Mouse (Mus musculus) midbrain, embryonic 12.5 days (tissue): ENCODE results near the gene Txnrd3. TPM values are rescaled to one million over a fixed set of nuclear protein-coding genes. Genes with fewer than 3 reads are reported as not detected.

Experiments used
- ATAC-seq: fragments of 200-750 bp; cut with Nextera tagmentation; 2 replicates; pipeline ENCODE4 v1.8.0; 2017; ENCODE audit warnings: low read depth, moderate TSS enrichment, moderate library complexity; ENCODE audit not compliant: low FRiP score
- H3K27ac ChIP-seq: fragments of 300-500 bp; sonication (generic); replicated peaks from 2 replicates; pipeline ENCODE4 v1.5.1; 2016; ENCODE audit warnings: mild to moderate bottlenecking
- H3K27me3 ChIP-seq: fragments of 300-500 bp; sonication (generic); 2 replicates; pipeline ENCODE4 v1.6.1; 2016; ENCODE audit warnings: mild to moderate bottlenecking
- H3K36me3 ChIP-seq: fragments of 300-500 bp; sonication (generic); 2 replicates; pipeline ENCODE4 v1.6.1; 2016
- H3K4me1 ChIP-seq: fragments of 300-500 bp; sonication (generic); 2 replicates; pipeline ENCODE4 v1.6.1; 2016
- H3K4me2 ChIP-seq: fragments of 300-500 bp; sonication (generic); replicated peaks from 2 replicates; pipeline ENCODE4 v1.6.1; 2016; ENCODE audit warnings: mild to moderate bottlenecking, moderate library complexity
- H3K4me3 ChIP-seq: fragments of 300-500 bp; sonication (generic); 2 replicates; pipeline ENCODE4 v1.5.1; 2016; ENCODE audit warnings: mild to moderate bottlenecking
- H3K9ac ChIP-seq: fragments of 300-500 bp; sonication (generic); replicated peaks from 2 replicates; pipeline ENCODE4 v1.6.1; 2016; ENCODE audit warnings: mild to moderate bottlenecking, moderate library complexity
- H3K9me3 ChIP-seq: fragments of 300-500 bp; sonication (generic); 2 replicates; pipeline ENCODE4 v1.6.1; 2016; ENCODE audit warnings: mild to moderate bottlenecking
- WGBS: fragments of 180-500 bp; shearing (Covaris S2); methylation state at CpG from one replicate; pipeline ENCODE4 v1.1.7; 2016; 5-methylcytosine and 5-hydroxymethylcytosine counted together
- polyA plus RNA-seq: library from polyadenylated mRNA; unstranded; fragments of >200 nt; fragmentation: Nextera tagmentation; extraction: Ambion mirVana; gene quantifications from 2 replicates; pipeline ENCODE4 v1.2.1, GENCODE M21; 2016

Gene Txnrd3
- 14.1 and 14.3 TPM in 2 replicates for polyA plus RNA-seq

- ATAC-seq = peak; percentile 81
- peak within 1 kb of the TSS; percentile 67 for H3K9ac ChIP-seq
Observed at GRCm38 (mm10) chr6:89643798-89644270, at the start of gene Txnrd3. Gene Txnrd3, plus strand, starts transcription at chr6:89643988.

GRCm38 (mm10) chr6:89595018-89595776 is 48.6 kb upstream of the Txnrd3 start, which contains the start of gene Chchd6:
Gene Chchd6, minus strand, starts transcription at chr6:89595652.
- Histone ChIP-seq H3K9ac (peak within 1 kb of the TSS; percentile 79), H3K27ac (no peak within 1 kb of the TSS; the same call in 1 of the 2 replicates), H3K4me1 (peaks cover 7% of the 10 kb centered on the region; the same call in 1 of the 2 replicates), H3K4me3 (peak within 1 kb of the TSS; percentile 74), H3K36me3 (no peaks in the 10 kb centered on the region), H3K27me3 (no peaks in the 10 kb centered on the region), H3K4me2 (peak within 1 kb of the TSS; percentile 57), H3K9me3 (no peaks in the 10 kb centered on the region)
- under 1% methylated on average over 56 of the region's 56 CpGs for WGBS
- ATAC-seq = peak; percentile 100

More at GRCm38 (mm10) chr6:89643798-89644270, at the start of gene Txnrd3:
- Histone ChIP-seq H3K27me3 (no peaks in the 10 kb centered on the region), H3K36me3 (no peaks in the 10 kb centered on the region), H3K4me3 (peak within 1 kb of the TSS; percentile 71), H3K4me2 (peak within 1 kb of the TSS; percentile 86), H3K27ac (peak within 1 kb of the TSS; percentile 86), H3K4me1 (peaks cover 2% of the 10 kb centered on the region; the same call in 1 of the 2 replicates), H3K9me3 (no peaks in the 10 kb centered on the region)
- WGBS = under 1% methylated on average over 45 of the region's 51 CpGs

GRCm38 (mm10) chr6:89595777-89596146 is 48.0 kb upstream of the Txnrd3 start:
- 28% methylated on average over 5 of the region's 5 CpGs for WGBS
- Histone ChIP-seq H3K9ac (no peak overlapping the region), H3K27me3 (no peaks in the 10 kb centered on the region), H3K4me1 (peaks cover 7% of the 10 kb centered on the region; the same call in 1 of the 2 replicates), H3K4me3 (no peak overlapping the region), H3K4me2 (peak overlapping the region; percentile 57), H3K9me3 (no peaks in the 10 kb centered on the region), H3K27ac (no peak overlapping the region), H3K36me3 (no peaks in the 10 kb centered on the region)
- ATAC-seq = peak; percentile 39; the same call in 1 of the 2 replicates

GRCm38 (mm10) chr6:89596510-89596909 is 47.3 kb upstream of the Txnrd3 start:
- peaks cover 7% of the 10 kb centered on the region; the same call in 1 of the 2 replicates for H3K4me1 ChIP-seq
- H3K4me2 ChIP-seq = no peak overlapping the region
- no peaks in the 10 kb centered on the region for H3K36me3 ChIP-seq
- no peak overlapping the region for H3K9ac ChIP-seq
- no peaks in the 10 kb centered on the region for H3K9me3 ChIP-seq
- 94% methylated on average over 1 of the region's 1 CpGs for WGBS
- H3K27me3 ChIP-seq = no peaks in the 10 kb centered on the region
- no peak overlapping the region for H3K27ac ChIP-seq
- no peak overlapping the region for H3K4me3 ChIP-seq
- ATAC-seq = no peak

GRCm38 (mm10) chr6:89606096-89606495 is 37.7 kb upstream of the Txnrd3 start:
- no peak overlapping the region for H3K4me2 ChIP-seq
- H3K36me3 ChIP-seq = no peaks in the 10 kb centered on the region
- no peaks in the 10 kb centered on the region for H3K4me1 ChIP-seq
- no peak overlapping the region for H3K4me3 ChIP-seq
- WGBS = 60% methylated on average over 3 of the region's 3 CpGs
- no peak overlapping the region for H3K9ac ChIP-seq
- no peaks in the 10 kb centered on the region for H3K9me3 ChIP-seq
- H3K27me3 ChIP-seq = no peaks in the 10 kb centered on the region
- ATAC-seq = no peak
- H3K27ac ChIP-seq = no peak overlapping the region

GRCm38 (mm10) chr6:89607999-89608398 is 35.8 kb upstream of the Txnrd3 start:
- Histone ChIP-seq H3K36me3 (no peaks in the 10 kb centered on the region), H3K4me3 (no peak overlapping the region), H3K9ac (no peak overlapping the region), H3K9me3 (no peaks in the 10 kb centered on the region), H3K4me1 (peaks cover 3% of the 10 kb centered on the region; the same call in 1 of the 2 replicates), H3K4me2 (no peak overlapping the region), H3K27me3 (no peaks in the 10 kb centered on the region), H3K27ac (no peak overlapping the region)
- no peak for ATAC-seq
- 62% methylated on average over 4 of the region's 4 CpGs for WGBS

GRCm38 (mm10) chr6:89613336-89614106 is 30.3 kb upstream of the Txnrd3 start:
- H3K9ac ChIP-seq = no peak overlapping the region
- no peak overlapping the region for H3K4me2 ChIP-seq
- 0 out of 2 replicates have a peak, but pooled peaks cover 3% of the 10 kb centered on the region for H3K27me3 ChIP-seq
- H3K4me1 ChIP-seq = peaks cover 31% of the 10 kb centered on the region
- ATAC-seq = peak; percentile 93
- H3K36me3 ChIP-seq = no peaks in the 10 kb centered on the region
- peak overlapping the region; percentile 92 for H3K27ac ChIP-seq
- no peaks in the 10 kb centered on the region for H3K9me3 ChIP-seq
- 37% methylated on average over 15 of the region's 15 CpGs for WGBS
- no peak overlapping the region for H3K4me3 ChIP-seq

GRCm38 (mm10) chr6:89614107-89614471 is 29.7 kb upstream of the Txnrd3 start:
- H3K4me2 ChIP-seq = no peak overlapping the region
- H3K4me1 ChIP-seq = peaks cover 31% of the 10 kb centered on the region
- H3K9me3 ChIP-seq = no peaks in the 10 kb centered on the region
- ATAC-seq = peak; percentile 45
- 0 out of 2 replicates have a peak, but pooled peaks cover 3% of the 10 kb centered on the region for H3K27me3 ChIP-seq
- H3K27ac ChIP-seq = peak overlapping the region; percentile 92
- no peaks in the 10 kb centered on the region for H3K36me3 ChIP-seq
- no peak overlapping the region for H3K9ac ChIP-seq
- WGBS = 11% methylated on average over 2 of the region's 2 CpGs
- no peak overlapping the region for H3K4me3 ChIP-seq

GRCm38 (mm10) chr6:89614596-89615372 is 29.0 kb upstream of the Txnrd3 start:
- WGBS = 72% methylated on average over 7 of the region's 7 CpGs
- H3K9ac ChIP-seq = peak overlapping the region; percentile 11; the same call in 1 of the 2 replicates
- H3K4me1 ChIP-seq = peaks cover 31% of the 10 kb centered on the region
- H3K27me3 ChIP-seq = 0 out of 2 replicates have a peak, but pooled peaks cover 3% of the 10 kb centered on the region
- H3K4me3 ChIP-seq = no peak overlapping the region
- H3K36me3 ChIP-seq = no peaks in the 10 kb centered on the region
- H3K4me2 ChIP-seq = no peak overlapping the region
- peak overlapping the region; percentile 92 for H3K27ac ChIP-seq
- no peaks in the 10 kb centered on the region for H3K9me3 ChIP-seq
- no peak for ATAC-seq

- peak overlapping the region; percentile 92 for H3K27ac ChIP-seq
- no peaks in the 10 kb centered on the region for H3K9me3 ChIP-seq
- no peak overlapping the region; the same call in 1 of the 2 replicates for H3K9ac ChIP-seq
- H3K36me3 ChIP-seq = no peaks in the 10 kb centered on the region
- no peak overlapping the region for H3K4me2 ChIP-seq
- 39% methylated on average over 7 of the region's 7 CpGs for WGBS
- ATAC-seq = no peak; the same call in 1 of the 2 replicates
- H3K27me3 ChIP-seq = 0 out of 2 replicates have a peak, but pooled peaks cover 3% of the 10 kb centered on the region
- no peak overlapping the region for H3K4me3 ChIP-seq
- peaks cover 31% of the 10 kb centered on the region for H3K4me1 ChIP-seq
Observed at GRCm38 (mm10) chr6:89615373-89615755, 28.4 kb upstream of the Txnrd3 start.

GRCm38 (mm10) chr6:89622647-89623046 is 21.1 kb upstream of the Txnrd3 start:
- Histone ChIP-seq H3K27ac (no peak overlapping the region), H3K36me3 (no peaks in the 10 kb centered on the region), H3K4me1 (0 out of 2 replicates have a peak, but pooled peaks cover 2% of the 10 kb centered on the region), H3K27me3 (no peaks in the 10 kb centered on the region), H3K4me3 (no peak overlapping the region), H3K9me3 (no peaks in the 10 kb centered on the region), H3K9ac (no peak overlapping the region), H3K4me2 (no peak overlapping the region)
- no peak for ATAC-seq
- WGBS = 79% methylated on average over 3 of the region's 3 CpGs
